Mouse (Mus musculus) naive thymus-derived CD4-positive, alpha-beta T cell, adult 2 months (primary cell): ENCODE data around the gene Supt20.
"Not testable (repeated sequence)": the region's sequence is repeated elsewhere in the genome, so short reads cannot be mapped to it uniquely, and the experiment has no call there.

Experiments
- DNase-seq: peaks from one replicate; pipeline ENCODE4 v3.0.0-alpha.2; 2011; ENCODE audit warnings: low read depth

Gene Supt20

GRCm38 (mm10) chr3:54704106-54704505 is 11.5 kb downstream of the Supt20 start:
- DNase-seq, result not testable (repeated sequence)

DNA sequence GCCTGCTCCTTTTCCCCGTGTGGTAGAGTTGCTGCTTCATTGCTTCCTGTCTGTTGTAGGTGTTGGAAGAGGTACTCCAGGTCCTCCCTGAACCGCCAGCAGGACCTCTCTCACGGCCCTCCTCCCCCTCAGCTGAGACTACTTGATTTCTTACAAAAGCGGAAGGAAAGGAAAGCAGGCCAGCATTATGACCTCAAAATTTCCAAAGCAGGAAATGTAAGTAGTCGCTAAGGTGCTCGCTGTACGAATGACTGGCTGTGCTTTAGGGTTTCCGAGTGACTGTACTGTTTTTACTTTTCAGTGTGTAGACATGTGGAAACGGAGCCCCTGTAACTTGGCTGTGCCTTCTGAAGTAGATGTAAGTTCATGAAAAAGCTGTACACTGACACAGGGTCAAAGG is 16.4 kb downstream of the Supt20 start:
- DNase-seq, result peak; percentile 55

DNA sequence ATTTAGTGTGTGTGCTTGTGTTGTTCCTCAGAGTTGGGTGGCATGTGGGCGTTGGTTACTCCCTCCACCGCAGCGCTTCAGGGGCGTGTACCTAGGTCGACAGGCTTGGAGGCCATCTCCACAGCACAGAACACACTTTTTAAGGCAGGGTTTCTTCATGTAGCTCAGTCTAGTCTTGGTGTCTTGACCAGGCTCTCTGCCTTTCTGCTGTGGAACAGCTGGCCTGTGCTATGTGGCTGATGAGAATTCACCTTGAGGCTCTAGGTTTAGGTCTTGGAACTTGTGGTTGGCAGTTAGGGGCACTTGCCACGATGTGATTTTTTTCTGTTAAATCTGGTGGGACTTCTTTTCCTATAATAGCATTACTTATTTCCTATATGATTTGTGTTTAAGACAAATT is 21.6 kb downstream of the Supt20 start, which contains the start of gene Gm21958:
Gm21958 (minus strand) TSS at position 101 of the 400 bp plus-strand sequence.
- no peak for DNase-seq

DNA sequence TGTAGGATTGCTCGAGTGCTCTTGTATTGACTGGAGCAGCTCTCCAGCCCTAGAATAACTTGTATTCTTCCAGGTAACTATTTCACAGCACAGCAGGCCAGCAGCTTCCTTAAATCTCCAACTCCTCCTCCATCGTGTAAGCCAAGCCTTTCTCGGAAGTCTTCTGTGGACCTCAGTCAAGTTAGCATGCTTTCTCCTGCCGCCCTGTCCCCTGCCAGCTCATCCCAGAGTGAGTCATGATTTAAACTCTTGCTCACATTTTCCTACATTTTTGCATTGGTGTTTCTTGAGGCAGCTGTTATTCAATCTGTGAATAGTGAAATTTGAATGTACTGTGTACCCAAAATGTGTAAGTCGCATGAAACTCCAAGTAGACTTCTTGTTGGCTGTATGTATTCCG is 22.9 kb downstream of the Supt20 start:
- no peak for DNase-seq

- DNase-seq, result no peak
These were observed 24.7 kb downstream of the Supt20 start for GRCm38 (mm10) chr3:54717348-54717747.

DNA sequence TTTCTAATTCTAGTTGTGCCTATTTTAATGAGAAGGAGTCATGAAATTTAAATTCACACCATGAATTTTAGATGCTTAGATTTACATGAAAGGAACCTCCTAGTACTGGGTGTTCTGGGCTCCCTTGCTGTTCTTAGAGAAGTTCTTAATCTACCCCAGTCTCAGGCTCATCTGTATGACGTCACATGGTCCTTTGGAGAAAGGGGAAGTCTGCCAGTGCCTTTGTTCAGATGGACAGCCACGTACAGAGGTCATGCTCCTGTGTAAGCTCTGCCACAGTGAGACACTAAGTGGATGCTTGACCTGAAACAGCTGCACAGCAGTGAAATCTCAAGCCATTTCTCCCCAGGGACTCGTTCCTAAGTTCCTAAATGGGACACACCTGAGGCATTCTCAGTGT is 26.3 kb downstream of the Supt20 start:
- no peak for DNase-seq

- DNase-seq, result peak; percentile 75
These were observed 31.3 kb downstream of the Supt20 start for GRCm38 (mm10) chr3:54723741-54724500.

DNA sequence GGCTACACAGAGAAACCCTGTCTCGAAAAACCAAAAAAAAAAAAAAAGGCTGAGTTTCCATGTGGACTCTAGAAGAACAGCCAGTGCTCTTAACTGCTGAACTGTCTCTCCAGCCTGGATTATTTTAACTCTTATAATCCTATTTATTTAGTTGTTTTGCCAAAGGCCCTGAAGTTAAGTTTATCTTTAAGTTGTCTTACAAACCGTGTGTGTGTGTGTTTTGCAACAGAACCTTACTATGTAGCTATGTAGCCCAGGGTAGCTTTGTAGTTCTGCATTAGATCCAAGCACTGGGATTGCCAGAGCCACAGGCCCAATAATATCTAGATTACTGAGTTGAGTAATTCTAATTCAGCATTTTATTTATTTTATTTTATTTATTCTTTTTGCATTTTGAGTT is 32.7 kb downstream of the Supt20 start:
- no peak for DNase-seq

DNA sequence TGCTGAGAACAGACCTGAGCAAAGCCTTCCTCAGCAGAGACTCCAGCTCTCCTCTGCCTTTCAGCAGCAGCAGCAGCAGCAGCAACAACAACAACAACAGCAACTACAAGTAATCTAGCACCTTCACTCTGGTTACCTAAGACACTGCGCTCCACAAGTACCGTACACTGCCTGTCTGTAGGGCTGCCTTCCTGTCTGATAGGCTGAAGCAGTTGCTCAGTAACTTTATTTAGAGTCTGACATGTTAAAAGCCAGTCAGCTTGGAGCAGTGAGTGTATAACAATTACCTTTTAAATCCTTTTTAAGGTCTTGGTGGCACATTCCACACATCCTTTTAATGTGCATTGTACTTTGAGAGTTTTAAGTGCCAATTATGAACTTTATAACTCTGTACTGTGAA is 35.0 kb downstream of the Supt20 start:
- DNase-seq, result no peak

DNA sequence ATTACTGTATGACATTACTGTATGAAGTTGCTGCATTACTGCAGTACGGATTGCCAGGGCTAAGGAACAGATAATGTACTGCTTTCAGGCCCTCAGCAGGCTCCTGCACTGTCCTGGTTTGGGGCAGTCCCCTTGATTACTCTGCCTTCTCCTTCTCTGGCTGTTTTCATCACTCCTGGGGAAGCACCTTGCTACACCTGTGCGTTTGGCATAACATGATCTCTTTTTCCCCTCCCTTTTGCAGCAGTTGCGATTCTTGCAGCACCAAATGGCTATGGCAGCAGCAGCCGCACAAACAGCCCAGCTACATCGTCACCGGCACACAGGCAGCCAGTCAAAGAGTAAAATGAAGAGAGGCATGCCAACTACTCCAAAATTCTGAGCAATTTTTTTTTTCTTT is 35.5 kb downstream of the Supt20 start:
- DNase-seq, result no peak

DNA sequence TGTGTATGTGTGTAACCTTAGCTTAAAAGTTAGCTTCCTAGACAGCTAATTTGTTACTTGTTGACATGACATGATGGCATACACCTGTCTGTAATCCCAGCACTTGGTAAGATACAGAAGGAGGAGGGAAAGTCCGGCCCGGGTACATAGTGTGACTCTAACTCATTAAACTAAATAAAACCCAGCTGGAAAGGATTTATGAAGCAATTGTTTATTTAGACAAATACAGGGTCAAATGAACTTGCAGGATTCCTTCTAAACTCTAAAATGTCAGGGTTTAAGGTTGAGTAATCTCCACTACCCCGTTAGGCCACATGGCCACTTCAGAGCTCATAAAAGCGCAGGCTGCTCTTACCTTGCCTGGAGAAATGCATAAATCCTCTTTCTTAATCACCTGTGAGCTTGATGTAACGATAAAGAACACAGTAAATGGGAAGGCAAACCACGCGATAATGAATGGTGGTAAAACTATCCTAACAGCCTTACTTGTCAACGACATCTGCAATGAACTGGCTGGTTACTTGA is 39.1 kb downstream of the Supt20 start:
- DNase-seq, result no peak

GRCm38 (mm10) chr3:54732371-54732770 is 39.8 kb downstream of the Supt20 start:
- no peak for DNase-seq

DNA sequence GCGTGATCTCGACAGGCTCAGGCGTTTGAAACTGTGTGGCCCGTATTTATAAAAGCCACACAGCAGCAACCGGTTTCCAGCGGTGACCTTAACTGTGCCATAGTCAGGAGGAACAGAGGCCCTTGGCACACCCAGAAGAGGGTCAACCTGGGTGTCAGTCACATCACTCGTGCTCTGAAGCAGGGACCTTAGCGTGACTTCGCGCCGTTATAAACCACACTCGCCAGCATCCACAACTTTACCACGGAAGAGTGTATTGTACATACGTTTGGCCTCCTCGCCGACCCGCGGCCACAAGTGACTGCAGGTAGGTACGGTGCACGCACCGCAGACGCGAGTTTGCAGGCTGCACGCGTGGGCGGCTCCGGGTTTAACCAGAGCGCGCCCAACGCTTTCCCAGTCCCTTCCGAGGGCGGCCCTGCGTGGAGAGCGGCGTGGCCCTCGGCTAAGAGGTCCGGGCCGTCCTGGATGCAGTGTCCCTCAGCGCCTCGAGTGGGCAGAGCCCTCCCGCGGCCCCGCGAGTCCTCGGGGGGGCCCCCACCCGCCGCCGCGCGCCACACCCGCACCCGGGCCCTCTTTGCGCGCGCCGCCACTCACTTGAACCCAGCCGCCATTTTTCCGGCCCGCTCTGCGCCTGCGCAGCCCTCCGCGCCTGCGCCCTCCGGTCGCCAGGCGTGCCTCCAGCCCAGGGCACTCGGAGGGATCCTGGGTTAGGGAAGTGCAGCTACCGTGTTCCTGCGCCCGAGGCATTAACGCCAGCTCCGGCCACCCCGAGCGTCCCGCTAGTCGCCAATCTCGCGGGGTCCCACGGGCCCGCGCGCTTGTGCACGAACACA is 42.0 kb downstream of the Supt20 start:
- peak; percentile 95 for DNase-seq

GRCm38 (mm10) chr3:54735247-54736046 is 42.8 kb downstream of the Supt20 start, which contains the start of the genes Exosc8 and Alg5:
TSS of gene Exosc8 (minus strand) at chr3:54735393.
TSS of gene Alg5 (plus strand) at chr3:54735539.
- peak; percentile 96 for DNase-seq

DNA sequence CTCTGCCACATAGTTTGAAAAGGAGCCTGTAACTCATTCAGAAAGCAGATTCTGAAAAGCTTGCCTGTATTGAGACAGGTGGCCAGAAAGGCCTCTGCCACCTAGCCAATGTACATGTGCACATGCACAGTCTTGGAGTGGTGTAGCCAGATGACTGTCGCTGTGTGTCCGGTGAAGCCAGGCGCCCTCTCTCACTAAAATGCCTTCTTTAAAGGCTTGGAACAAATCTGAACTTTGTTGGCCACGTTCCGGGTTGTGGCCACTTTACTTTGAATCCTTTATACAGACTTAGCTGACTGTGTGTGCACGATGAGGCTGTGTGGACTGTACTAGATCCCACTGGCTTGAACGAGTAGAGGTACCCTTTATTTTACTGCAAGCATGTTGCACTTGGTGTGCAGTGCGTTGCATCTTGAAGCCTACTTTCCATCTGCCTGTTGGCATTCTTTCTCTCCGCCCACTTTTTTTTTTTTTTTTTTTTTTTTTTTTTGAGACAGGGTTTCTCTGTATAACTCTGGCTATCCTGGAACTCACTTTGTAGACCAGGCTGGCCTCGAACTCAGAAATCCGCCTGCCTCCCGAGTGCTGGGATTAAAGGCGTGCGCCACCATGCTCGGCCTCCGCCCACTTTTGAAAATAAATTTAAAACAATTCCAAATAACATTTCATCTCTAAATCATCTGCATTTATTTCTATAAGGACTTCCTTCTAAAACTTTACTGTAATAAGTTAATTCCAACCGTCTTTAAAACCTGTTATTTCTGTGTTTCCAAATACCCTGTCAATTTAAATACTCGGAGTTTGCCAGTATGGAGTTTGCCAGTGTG is 43.7 kb downstream of the Supt20 start:
- peak; percentile 33 for DNase-seq

DNA sequence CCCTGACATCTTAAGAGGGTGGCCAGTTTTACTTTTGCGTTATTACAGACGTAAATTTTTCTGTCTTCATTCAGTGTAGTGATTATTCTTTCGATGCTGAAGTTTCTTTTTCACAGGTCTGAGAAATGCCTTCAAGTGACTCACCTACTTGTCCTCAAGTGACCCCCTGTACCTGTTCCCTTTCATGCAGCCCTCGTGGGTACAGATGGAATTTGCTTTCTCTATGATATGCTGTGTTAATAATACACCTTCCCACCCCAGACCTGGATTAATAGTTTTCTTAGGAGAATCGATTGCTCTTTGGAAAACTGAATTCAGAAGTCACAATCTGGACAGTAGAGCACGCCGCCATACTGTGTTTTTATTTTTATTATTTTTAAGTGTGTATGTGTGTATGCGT is 44.7 kb downstream of the Supt20 start:
- no peak for DNase-seq

DNA sequence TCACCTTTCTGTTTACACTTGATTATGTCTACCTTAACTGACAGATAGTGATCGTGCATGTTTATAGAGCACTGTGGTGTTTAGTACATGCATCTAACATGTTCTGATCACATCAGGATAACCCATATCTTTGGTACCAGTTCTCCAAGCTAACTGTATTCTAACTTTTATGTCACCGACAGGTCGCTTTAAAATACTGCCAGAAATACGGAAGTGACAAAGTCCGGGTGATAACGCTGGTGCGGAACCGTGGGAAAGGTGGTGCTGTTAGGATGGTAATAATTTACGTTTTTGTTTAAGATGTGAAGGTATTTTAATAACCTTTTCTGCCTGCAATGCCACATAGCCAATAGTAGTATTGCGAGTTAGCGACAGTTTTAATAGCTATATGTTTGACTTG is 49.4 kb downstream of the Supt20 start:
- no peak for DNase-seq

GRCm38 (mm10) chr3:54745799-54746198 is 53.2 kb downstream of the Supt20 start:
- DNase-seq, result no peak

DNA sequence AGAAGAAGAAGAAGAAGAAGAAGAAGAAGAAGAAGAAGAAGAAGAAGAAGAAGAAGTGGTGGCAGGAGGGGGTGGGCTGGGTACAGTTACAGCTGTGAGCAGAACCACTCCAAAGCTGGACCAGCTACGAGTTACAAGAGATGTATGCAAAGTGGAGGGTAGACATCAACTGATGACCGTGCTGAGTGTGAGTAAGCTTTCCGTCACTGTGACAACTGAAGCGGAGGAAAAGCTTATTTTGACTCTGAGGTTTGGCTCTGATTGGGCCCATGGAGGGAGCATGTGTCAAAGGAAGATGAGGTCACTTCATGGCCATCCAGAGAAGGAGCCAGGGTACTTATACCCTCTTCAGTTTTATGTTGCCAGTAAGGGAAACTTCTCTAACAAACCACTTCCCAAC is 60.8 kb downstream of the Supt20 start:
- no peak for DNase-seq

DNA sequence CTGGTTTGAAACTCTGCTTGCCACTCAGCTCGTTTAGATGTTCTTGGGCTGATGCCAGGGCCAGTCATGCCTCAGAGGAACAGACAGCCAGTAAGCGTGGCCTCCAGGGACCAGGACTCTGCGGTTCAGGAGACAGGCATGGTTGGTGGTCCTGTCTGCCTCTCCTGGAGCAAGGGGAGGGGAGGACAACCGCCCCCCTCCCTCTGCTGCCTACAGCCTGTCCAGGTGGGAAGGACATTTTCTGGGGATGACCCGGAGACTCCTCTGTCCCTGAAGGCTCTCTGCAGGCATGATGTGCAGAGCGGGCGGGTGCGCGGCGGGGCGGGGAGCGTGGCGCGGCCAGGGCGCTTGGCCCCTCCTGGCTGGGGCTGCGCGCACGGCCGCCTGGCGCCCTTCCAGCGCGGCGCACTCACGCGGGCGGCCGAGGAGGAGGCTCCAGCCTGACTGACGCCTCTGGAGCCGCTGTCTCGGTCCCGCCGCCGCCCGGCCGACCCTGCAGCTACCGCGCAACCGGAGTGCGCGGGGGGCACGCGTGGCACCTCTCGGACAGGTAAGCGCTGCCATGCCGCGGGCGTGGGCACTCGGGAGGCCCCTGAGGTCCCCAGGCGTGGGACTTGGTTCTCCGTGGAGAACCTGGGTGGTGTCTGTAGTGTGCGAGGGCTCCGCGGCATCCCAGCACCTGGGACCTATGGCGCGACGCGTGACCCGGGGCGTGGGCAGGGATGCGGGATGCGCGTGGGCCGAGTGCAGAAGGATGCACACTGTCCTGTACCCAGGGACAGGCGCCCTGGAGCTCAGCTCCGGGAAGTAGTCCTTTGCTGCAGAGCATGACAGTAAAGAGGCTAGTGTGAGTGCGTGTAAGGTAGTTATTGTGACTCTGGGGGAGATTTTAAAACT is 62.8 kb downstream of the Supt20 start, which contains the start of gene Smad9:
Smad9 (plus strand) TSS at position 438 of the 897 bp plus-strand sequence.
- DNase-seq, result no peak
